Mouse (Mus musculus) stomach, embryonic 16.5 days (tissue): Measurements from ENCODE around the gene Rex1bd. TPM values are rescaled to one million over a fixed set of nuclear protein-coding genes. Genes with fewer than 3 reads are reported as not detected.

ENCODE experiments used
- ATAC-seq: fragments of 200-750 bp; cut with Nextera tagmentation; 2 replicates; pipeline ENCODE4 v1.8.0; 2017; ENCODE audit warnings: moderate number of reproducible peaks, moderate TSS enrichment; ENCODE audit not compliant: insufficient read depth, low FRiP score
- H3K27ac ChIP-seq: fragments of 300-500 bp; sonication (generic); 2 replicates; pipeline ENCODE4 v1.5.1; 2014; ENCODE audit warnings: low read length
- H3K27me3 ChIP-seq: fragments of 300-500 bp; sonication (generic); 2 replicates; pipeline ENCODE4 v1.6.1; 2014; ENCODE audit warnings: low read length, control low read depth, mixed read lengths; ENCODE audit not compliant: control insufficient read depth, insufficient read depth
- H3K36me3 ChIP-seq: fragments of 300-500 bp; sonication (generic); 2 replicates; pipeline ENCODE4 v1.6.1; 2014; ENCODE audit warnings: low read length; ENCODE audit not compliant: control insufficient read depth, insufficient read depth
- H3K4me1 ChIP-seq: fragments of 300-500 bp; sonication (generic); 2 replicates; pipeline ENCODE4 v1.6.1; 2014; ENCODE audit warnings: low read length, control low read depth, mixed read lengths; ENCODE audit not compliant: control insufficient read depth, insufficient read depth
- H3K4me2 ChIP-seq: fragments of 300-500 bp; sonication (generic); 2 replicates; pipeline ENCODE4 v1.6.1; 2014; ENCODE audit warnings: low read depth, low read length, mixed read lengths
- H3K4me3 ChIP-seq: fragments of 300-500 bp; sonication (generic); replicated peaks from 2 replicates; pipeline ENCODE4 v1.5.1; 2014; ENCODE audit warnings: mild to moderate bottlenecking, low read length
- H3K9ac ChIP-seq: fragments of 300-500 bp; sonication (generic); 2 replicates; pipeline ENCODE4 v1.6.1; 2014; ENCODE audit warnings: low read length
- H3K9me3 ChIP-seq: fragments of 300-500 bp; sonication (generic); replicated peaks from 2 replicates; pipeline ENCODE4 v1.6.1; 2016; ENCODE audit warnings: low read length, control low read depth; ENCODE audit not compliant: control insufficient read depth
- WGBS: fragments of 180-500 bp; shearing (Covaris S2); extraction: QIAGEN DNeasy Blood & Tissue Kit; methylation state at CpG from one replicate; pipeline ENCODE4 v1.1.7; 2014; 5-methylcytosine and 5-hydroxymethylcytosine counted together
- polyA plus RNA-seq: library from polyadenylated mRNA; unstranded; fragments of >200 nt; fragmentation: Nextera tagmentation; extraction: Ambion mirVana; gene quantifications from 2 replicates; pipeline ENCODE4 v1.2.1, GENCODE M21; 2015

Rex1bd gene
- polyA plus RNA-seq, 1 experiment from 2014 or later, result 118 TPM

GRCm38 (mm10) chr8:70535221-70535620, 28.7 kb upstream of the Rex1bd start:
- H3K4me2 ChIP-seq, result no peak overlapping the region
- H3K27me3 ChIP-seq, result no peaks in the 10 kb centered on the region
- no peak overlapping the region for H3K4me3 ChIP-seq
- no peak overlapping the region for H3K9ac ChIP-seq
- H3K27ac ChIP-seq, result no peak overlapping the region
- H3K9me3 ChIP-seq, result no peaks in the 10 kb centered on the region
- peaks cover 8% of the 10 kb centered on the region for H3K4me1 ChIP-seq
- WGBS, result 94% methylated on average over 3 of the region's 3 CpGs
- no peak for ATAC-seq
- peaks cover 27% of the 10 kb centered on the region; the same call in 1 of the 2 replicates for H3K36me3 ChIP-seq

GRCm38 (mm10) chr8:70534281-70534680, 27.7 kb upstream of the Rex1bd start:
- Histone ChIP-seq H3K27ac (no peak overlapping the region), H3K4me1 (peaks cover 8% of the 10 kb centered on the region), H3K4me3 (no peak overlapping the region), H3K4me2 (no peak overlapping the region), H3K27me3 (no peaks in the 10 kb centered on the region), H3K9me3 (no peaks in the 10 kb centered on the region), H3K9ac (no peak overlapping the region), H3K36me3 (peaks cover 33% of the 10 kb centered on the region; the same call in 1 of the 2 replicates)
- no peak for ATAC-seq
- 89% methylated on average over 12 of the region's 12 CpGs for WGBS

GRCm38 (mm10) chr8:70530314-70530713, 23.8 kb upstream of the Rex1bd start:
- no peak for ATAC-seq
- no peak overlapping the region for H3K4me3 ChIP-seq
- no peak overlapping the region for H3K9ac ChIP-seq
- no peak overlapping the region for H3K27ac ChIP-seq
- WGBS, result 90% methylated on average over 2 of the region's 2 CpGs
- H3K27me3 ChIP-seq, result no peaks in the 10 kb centered on the region
- no peaks in the 10 kb centered on the region for H3K9me3 ChIP-seq
- H3K36me3 ChIP-seq, result peaks cover 27% of the 10 kb centered on the region; the same call in 1 of the 2 replicates
- no peak overlapping the region for H3K4me2 ChIP-seq
- peaks cover 14% of the 10 kb centered on the region for H3K4me1 ChIP-seq

GRCm38 (mm10) chr8:70529741-70530161, 23.2 kb upstream of the Rex1bd start:
- Histone ChIP-seq H3K36me3 (peaks cover 23% of the 10 kb centered on the region; the same call in 1 of the 2 replicates), H3K9me3 (no peaks in the 10 kb centered on the region), H3K27ac (no peak overlapping the region), H3K27me3 (no peaks in the 10 kb centered on the region), H3K9ac (no peak overlapping the region), H3K4me3 (no peak overlapping the region), H3K4me1 (peaks cover 14% of the 10 kb centered on the region), H3K4me2 (no peak overlapping the region)
- 92% methylated on average over 3 of the region's 3 CpGs for WGBS
- no peak for ATAC-seq

- WGBS, result 78% methylated on average over 5 of the region's 5 CpGs
- peaks cover 23% of the 10 kb centered on the region; the same call in 1 of the 2 replicates for H3K36me3 ChIP-seq
- no peak overlapping the region for H3K4me2 ChIP-seq
- peak overlapping the region; percentile 28; the same call in 1 of the 2 replicates for H3K9ac ChIP-seq
- no peaks in the 10 kb centered on the region for H3K9me3 ChIP-seq
- no peak for ATAC-seq
- no peaks in the 10 kb centered on the region for H3K27me3 ChIP-seq
- H3K4me3 ChIP-seq, result no peak overlapping the region
- H3K4me1 ChIP-seq, result peaks cover 14% of the 10 kb centered on the region
- H3K27ac ChIP-seq, result no peak overlapping the region
These were observed 22.7 kb upstream of the Rex1bd start for GRCm38 (mm10) chr8:70529299-70529698.

GRCm38 (mm10) chr8:70528182-70528797, 21.7 kb upstream of the Rex1bd start:
- H3K27ac ChIP-seq, result peak overlapping the region; percentile 86
- H3K9ac ChIP-seq, result peak overlapping the region; percentile 98
- no peaks in the 10 kb centered on the region for H3K27me3 ChIP-seq
- H3K4me1 ChIP-seq, result peaks cover 19% of the 10 kb centered on the region
- 24% methylated on average over 13 of the region's 13 CpGs for WGBS
- H3K9me3 ChIP-seq, result no peaks in the 10 kb centered on the region
- peaks cover 23% of the 10 kb centered on the region; the same call in 1 of the 2 replicates for H3K36me3 ChIP-seq
- no peak for ATAC-seq
- H3K4me2 ChIP-seq, result peak overlapping the region; percentile 74
- H3K4me3 ChIP-seq, result peak overlapping the region; percentile 93

- Histone ChIP-seq H3K9ac (peak within 1 kb of the TSS; percentile 98), H3K4me3 (peak within 1 kb of the TSS; percentile 93), H3K9me3 (no peaks in the 10 kb centered on the region), H3K4me2 (peak within 1 kb of the TSS; percentile 78), H3K27me3 (no peaks in the 10 kb centered on the region), H3K27ac (peak within 1 kb of the TSS; percentile 86), H3K4me1 (peaks cover 21% of the 10 kb centered on the region), H3K36me3 (peaks cover 20% of the 10 kb centered on the region; the same call in 1 of the 2 replicates)
- peak; percentile 91 for ATAC-seq
- under 1% methylated on average over 44 of the region's 61 CpGs for WGBS
These were observed 21.1 kb upstream of the Rex1bd start, which contains the start of the genes Fkbp8 and Kxd1 for GRCm38 (mm10) chr8:70527512-70528181. Fkbp8 (plus strand) TSS chr8:70527724. Kxd1 (minus strand) TSS chr8:70527956.

- under 1% methylated on average over 8 of the region's 8 CpGs for WGBS
- no peak for ATAC-seq
These were observed 20.6 kb upstream of the Rex1bd start for GRCm38 (mm10) chr8:70527111-70527511.

More at GRCm38 (mm10) chr8:70527111-70527511, 20.6 kb upstream of the Rex1bd start:
- peak overlapping the region; percentile 93 for H3K4me3 ChIP-seq
- peaks cover 24% of the 10 kb centered on the region for H3K4me1 ChIP-seq
- peaks cover 15% of the 10 kb centered on the region; the same call in 1 of the 2 replicates for H3K36me3 ChIP-seq
- H3K9me3 ChIP-seq, result no peaks in the 10 kb centered on the region
- peak overlapping the region; percentile 78 for H3K4me2 ChIP-seq
- H3K27ac ChIP-seq, result peak overlapping the region; percentile 78
- H3K9ac ChIP-seq, result peak overlapping the region; percentile 98
- no peaks in the 10 kb centered on the region for H3K27me3 ChIP-seq
